Mouse (Mus musculus) MN1 (cell line): ENCODE results near the gene Myo1a.
"Not testable (repeated sequence)": the region's sequence is repeated elsewhere in the genome, so short reads cannot be mapped to it uniquely, and the experiment has no call there.

Experiments used
- DNase-seq: peaks from one replicate; pipeline ENCODE4 v3.0.0-alpha.2; 2016; ENCODE audit warnings: low spot score

Gene Myo1a

GRCm38 (mm10) chr10:127704766-127705220 is at the start of gene Myo1a:
TSS of gene Myo1a (plus strand) at chr10:127705170.
- no peak for DNase-seq

GRCm38 (mm10) chr10:127657617-127658016 is 47.4 kb upstream of the Myo1a start:
- DNase-seq, result not testable (repeated sequence)

DNA sequence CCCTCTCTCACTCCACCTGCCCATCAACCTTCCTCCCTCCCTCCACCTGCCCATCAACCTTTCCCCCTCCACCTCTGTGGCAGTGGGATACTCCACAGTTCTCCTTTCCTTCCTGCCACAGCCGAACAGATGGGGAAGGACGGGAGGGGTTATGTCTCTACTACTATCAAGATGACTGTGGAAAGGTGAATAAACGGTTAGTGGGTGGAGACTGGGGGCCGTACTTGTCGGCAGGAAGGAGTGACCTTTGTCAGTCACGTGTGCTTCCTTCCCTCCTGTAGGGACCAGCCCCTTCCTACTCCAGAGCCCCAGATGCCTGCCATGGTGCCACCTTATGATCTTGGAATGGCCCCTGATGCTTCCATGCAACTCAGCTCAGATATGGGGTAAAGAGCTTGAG is 46.9 kb upstream of the Myo1a start:
- no peak for DNase-seq

GRCm38 (mm10) chr10:127659551-127659950 is 45.4 kb upstream of the Myo1a start:
- DNase-seq, result no peak

GRCm38 (mm10) chr10:127661291-127661914 is 43.6 kb upstream of the Myo1a start:
- no peak for DNase-seq

DNA sequence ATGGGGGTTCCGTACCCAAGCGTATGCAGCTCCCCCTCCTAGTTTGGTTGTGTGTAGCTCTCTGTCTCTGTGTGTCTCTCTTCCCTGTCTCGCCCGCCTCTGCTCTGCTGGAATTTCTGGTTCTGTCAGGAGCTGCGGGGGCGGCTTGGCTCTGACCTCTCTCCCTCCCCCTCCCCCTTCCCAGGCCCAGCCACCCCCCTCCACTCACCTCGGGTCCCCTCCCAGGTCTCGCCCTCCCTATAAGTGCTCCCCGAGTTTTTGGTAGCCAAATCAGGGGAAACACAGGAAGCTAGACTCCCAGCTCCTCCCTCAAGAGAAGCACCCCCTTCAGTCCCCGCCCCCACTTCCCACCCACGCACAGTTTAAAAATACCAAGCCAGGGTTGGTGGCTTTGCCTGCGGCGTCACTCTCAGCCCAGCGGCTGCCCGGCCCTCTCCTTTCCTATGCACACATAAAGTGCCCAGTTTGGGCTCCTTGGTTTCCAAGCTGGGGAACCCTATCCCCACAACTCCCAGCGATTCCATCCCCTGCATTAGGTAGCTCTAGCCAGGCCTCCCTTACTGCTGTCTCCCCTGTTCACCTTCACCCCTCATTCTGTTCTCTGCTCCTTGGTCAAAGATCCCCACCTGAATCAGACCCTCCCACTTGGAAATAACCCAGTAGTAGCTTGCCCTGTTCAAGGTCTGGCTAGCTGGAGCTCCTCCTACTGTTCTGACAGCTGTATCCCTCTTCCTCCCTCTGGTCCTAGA is 42.9 kb upstream of the Myo1a start:
- DNase-seq, result peak; percentile 40

DNA sequence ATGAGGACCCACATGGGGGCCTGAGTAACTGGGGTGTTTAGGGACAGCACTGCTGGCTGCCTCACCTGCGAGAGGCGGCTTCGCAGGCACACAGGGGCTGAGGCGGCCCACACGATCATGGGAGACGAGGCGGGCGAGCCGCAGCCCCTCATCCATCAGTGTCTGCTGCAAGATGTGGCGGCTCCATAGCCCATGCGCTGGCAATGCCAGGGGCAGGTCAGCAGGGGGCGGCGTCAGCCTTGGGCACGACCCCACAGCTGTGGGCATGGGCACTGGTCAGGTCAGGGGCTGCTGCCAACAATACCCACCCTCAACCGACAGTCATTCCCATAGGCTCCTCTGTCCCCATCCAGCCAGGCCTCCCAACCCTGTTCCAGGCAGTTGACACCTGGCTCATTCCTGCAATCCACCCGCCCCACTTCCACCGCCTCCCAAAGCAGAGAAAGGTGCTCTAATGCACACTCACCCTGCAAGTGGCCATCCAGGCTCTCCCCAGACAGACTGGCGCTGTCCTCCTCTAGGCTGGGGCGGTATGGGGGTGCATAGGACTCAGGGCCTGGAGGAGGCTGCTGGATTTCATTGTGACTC is 42.2 kb upstream of the Myo1a start:
- no peak for DNase-seq

- DNase-seq, result no peak
These were observed 41.4 kb upstream of the Myo1a start for GRCm38 (mm10) chr10:127663590-127663989.

GRCm38 (mm10) chr10:127664166-127664565 is 40.8 kb upstream of the Myo1a start:
- no peak for DNase-seq

GRCm38 (mm10) chr10:127664891-127665290 is 40.1 kb upstream of the Myo1a start:
- no peak for DNase-seq

DNA sequence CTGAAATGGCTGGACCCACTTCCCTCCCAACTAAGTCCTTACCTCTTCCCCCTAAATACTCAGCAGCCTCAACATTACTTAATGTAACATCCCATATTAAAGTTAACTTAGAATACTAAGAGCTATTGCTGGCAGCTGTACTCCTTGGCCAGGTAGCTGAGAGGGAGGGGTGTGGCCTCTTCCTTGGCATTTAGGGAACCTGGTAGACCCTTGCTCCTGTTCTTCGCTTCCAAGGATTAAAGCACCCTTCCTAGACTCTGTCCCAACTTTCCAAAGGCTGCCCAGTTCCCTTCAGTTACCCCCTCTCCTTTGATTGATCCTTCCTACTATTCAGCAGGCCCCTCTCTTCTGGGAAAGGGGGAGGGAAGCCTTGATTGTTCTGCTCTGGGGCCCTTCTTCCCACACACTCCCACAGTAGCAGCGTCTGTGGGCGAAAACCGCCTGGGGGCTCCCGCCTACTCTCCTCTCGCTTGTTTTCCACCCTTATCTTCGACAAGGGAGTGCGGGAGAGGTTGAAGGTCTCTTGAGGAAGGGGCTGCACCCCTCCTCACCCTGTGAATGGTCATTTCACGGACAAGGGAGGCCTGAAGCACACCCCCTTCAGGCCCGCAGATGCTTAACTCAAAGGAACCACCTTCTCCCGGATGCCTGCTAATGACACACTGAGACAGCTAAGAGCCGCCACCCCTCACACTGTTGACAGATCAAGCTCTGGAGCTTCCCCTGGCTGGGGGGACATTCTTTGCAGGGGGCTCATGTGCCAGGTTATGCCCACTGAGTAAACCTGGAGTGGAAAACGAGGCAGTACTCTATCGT is 39.4 kb upstream of the Myo1a start:
- DNase-seq, result peak; percentile 22

- peak; percentile 73 for DNase-seq
These were observed 38.3 kb upstream of the Myo1a start, which contains the start of gene Nemp1 for GRCm38 (mm10) chr10:127666501-127667268. TSS of gene Nemp1 (plus strand) at chr10:127666901.

DNA sequence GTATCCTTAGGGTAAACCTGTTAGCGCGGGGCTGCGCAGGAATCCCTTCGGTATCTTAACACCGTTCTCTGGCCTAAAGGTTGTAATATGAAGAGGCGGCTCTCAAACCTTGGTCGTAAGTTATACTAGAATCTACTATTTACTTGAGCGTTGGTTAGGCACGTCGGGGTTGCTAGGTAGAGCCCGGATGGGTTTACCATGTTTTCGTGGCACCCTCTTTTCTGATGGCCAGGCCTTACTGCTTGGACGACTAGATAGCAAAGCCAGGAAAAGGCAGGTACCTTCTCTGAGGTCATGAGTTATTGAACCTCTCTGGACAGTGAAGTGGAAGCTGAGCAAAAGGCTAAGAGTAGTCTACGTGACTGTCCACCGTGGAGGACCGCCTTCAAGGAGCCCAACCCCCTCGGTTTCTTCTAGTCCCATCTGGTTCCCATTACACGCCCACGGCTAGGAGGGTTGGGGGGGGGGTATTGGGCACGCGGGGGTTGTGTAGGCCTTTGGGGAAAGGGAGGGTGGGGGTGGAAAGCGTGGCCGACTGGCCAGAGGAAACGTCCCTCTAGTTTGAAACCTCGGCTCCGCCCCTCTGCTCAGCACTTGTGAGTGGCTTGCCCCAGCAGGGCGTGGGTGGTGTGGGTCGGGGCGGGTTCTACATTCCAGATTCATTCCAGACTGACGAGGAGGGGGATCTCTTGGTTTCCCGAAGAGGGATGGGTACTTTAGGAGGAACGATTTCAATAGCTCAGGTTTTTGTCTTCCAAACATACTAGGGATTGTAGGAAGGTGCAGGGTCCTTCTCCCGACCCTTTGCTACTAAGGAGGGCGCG is 37.5 kb upstream of the Myo1a start:
- DNase-seq, result peak; percentile 81

DNA sequence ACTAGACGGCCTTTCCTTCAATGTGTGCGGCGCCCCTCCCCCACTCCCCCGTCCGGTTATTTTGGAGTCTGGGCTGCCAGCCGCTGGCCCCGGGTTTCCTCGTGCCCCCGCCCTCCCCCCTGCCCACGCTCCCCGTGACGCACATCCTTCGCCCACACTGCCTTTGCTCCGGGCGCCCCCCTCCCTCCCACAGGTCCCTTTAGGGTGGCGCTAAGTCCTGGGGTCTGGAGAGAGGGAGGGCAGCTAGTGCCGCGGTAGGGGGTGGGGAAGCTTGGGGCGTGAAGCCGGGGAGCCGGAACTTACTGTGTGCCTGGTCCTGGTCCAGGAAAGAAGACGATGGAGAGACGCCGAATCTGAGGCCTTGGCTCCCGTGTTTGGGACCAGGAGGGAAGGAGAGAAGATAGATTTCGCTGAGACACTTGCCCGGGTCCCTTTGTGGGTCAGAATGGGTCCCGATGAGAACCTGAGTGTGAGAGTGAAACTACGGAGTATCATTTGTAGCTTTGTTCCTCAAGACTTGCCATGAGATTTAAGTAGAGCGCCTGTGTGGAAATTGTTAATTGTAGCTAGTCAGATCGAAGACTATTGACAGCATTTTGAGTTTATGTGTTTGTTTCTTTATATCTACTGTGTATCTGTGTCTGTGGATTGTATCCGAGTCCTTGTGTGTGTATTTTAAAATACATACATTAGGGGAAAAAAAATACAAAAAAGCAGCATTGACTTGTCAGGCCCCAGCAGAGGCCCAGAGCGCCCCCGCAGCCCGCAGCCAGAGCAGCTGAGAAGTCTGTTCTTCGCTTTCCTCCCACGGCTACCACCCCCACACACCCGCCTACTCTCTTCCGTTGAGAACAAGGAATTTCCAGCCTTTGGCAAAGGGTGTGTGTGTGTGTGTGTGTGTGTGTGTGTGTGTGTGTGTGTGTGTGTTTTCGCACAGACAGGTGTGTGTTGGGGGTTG is 36.6 kb upstream of the Myo1a start, which contains the start of gene Nab2:
TSS of gene Nab2 (minus strand) at position 476 of the 958 bp plus-strand sequence.
- DNase-seq, result peak; percentile 59

DNA sequence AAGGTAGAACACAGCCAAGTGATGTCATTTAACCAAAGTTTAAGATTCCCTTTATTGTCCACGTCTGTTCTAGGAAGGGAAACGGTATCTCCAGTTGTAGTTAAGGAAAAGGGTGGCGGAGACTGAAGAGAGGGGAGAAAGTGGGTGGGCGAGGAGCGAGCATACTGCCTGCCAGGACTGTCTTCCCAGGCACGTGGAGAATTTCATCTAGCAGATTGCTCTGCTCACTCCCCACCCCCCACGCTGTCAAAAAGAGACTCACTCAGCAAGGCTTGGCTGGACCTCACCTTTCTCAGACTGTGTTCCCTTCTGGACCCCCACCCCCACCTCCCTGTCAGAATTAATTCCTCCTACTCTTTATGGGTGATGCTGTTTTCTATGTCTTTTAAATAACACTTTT is 35.8 kb upstream of the Myo1a start:
- peak; percentile 14 for DNase-seq

GRCm38 (mm10) chr10:127670185-127670584 is 34.8 kb upstream of the Myo1a start:
- DNase-seq, result no peak

- no peak for DNase-seq
These were observed 33.7 kb upstream of the Myo1a start for GRCm38 (mm10) chr10:127671276-127671675.

- DNase-seq, result no peak
These were observed 30.8 kb upstream of the Myo1a start for GRCm38 (mm10) chr10:127674046-127674655.
